Mouse (Mus musculus): ENCODE data around the gene Dennd4a. TPM values are rescaled to one million over a fixed set of nuclear protein-coding genes. Genes with fewer than 3 reads are reported as not detected.

Gene Dennd4a
- total and polyA plus RNA-seq, 2 experiments from 2014 or later, result 8.8 to 17.6 TPM

DNA sequence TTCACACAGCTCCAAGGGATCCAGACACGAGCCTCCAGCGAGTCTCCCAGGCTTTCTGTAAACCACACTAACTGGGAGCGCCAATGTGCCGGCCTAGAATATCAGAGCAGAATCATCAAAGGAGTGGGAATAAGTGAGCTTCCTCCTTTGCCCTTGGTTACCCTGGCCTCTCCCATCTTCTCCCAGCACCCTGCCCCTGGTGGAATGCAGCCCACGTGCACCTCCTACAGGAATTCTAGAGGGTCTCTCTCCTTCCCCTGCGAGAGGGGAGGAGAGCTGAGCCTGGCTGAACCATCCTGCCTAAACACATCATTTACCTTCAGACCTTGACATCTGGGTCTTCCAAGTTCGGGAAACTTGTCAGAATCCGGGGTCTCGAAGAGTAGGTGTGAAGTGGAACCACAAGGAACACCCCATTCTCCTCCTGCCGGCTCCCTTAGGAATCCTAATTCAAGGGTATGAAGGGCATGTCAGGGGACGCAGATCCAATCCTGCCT lies 140.1 kb downstream of the Dennd4a start, which contains the start of gene Slc24a1:
Gene Slc24a1, minus strand, starts transcription at position 447 of the 497 bp plus-strand sequence.
- Histone ChIP-seq H3K27me3 (ENCODE audit: insufficient read depth, low read length) (no peaks in the 10 kb centered on the region), H3K9me3 (ENCODE audit: low read length) (no peaks in the 10 kb centered on the region), H3K4me1 (ENCODE audit: insufficient read depth, low read length) (no peaks in the 10 kb centered on the region), H3K4me3 (ENCODE audit: low read length) (no peak within 1 kb of the TSS), H3K27ac (no peak within 1 kb of the TSS), H3K36me3 (ENCODE audit: insufficient read depth, low read length) (no peaks in the 10 kb centered on the region), H3K4me2 (ENCODE audit: low read depth, low read length) (no peak within 1 kb of the TSS), H3K9ac (replicated peaks; ENCODE audit: low read length) (no peak within 1 kb of the TSS)
- WGBS, result 43% methylated on average over 11 of the region's 11 CpGs
- DNase-seq (ENCODE audit: low spot score), result no peak
- TF ChIP-seq CTCF (IDR thresholded peaks at IDR 0.05; ENCODE audit: low read depth), result no peak
- no peak for ATAC-seq

DNA sequence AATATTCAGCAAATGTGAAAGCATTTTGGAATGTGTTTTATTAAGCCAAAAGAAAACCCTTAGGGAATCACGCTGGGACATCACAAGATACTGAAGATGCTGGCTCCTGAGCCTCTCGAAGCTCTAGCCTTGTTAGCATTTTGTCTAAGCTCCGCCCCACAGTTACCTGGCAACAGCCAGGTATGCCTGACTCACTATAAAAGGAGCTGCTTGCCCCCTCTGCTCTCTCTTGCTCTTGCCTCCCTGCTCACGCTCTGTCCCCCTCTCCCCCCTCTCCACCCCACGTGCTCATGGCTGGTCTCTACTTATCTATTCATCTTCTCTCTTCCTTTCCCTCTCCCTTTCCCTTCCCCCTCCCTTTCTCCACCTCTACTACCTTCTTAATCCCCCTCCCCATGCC lies 140.9 kb downstream of the Dennd4a start:
- Histone ChIP-seq H3K4me2 (ENCODE audit: low read depth, low read length) (no peak overlapping the region), H3K27ac (no peak overlapping the region), H3K27me3 (ENCODE audit: insufficient read depth, low read length) (no peaks in the 10 kb centered on the region), H3K4me3 (ENCODE audit: low read length) (no peak overlapping the region), H3K9me3 (ENCODE audit: low read length) (no peaks in the 10 kb centered on the region), H3K4me1 (ENCODE audit: insufficient read depth, low read length) (no peaks in the 10 kb centered on the region), H3K36me3 (ENCODE audit: insufficient read depth, low read length) (no peaks in the 10 kb centered on the region), H3K9ac (replicated peaks; ENCODE audit: low read length) (no peak overlapping the region)
- no peak for DNase-seq (ENCODE audit: low spot score)
- 12% methylated on average over 5 of the region's 5 CpGs for WGBS
- ATAC-seq, result peak; percentile 32; the same call in 1 of the 2 replicates
- no peak for TF ChIP-seq CTCF (IDR thresholded peaks at IDR 0.05; ENCODE audit: low read depth)

GRCm38 (mm10) chr9:64953190-64953589 lies 142.1 kb downstream of the Dennd4a start:
- no peak overlapping the region for H3K4me3 ChIP-seq (ENCODE audit: low read length)
- H3K27ac ChIP-seq, result no peak overlapping the region
- WGBS, result 76% methylated on average over 7 of the region's 7 CpGs
- H3K9ac ChIP-seq (replicated peaks; ENCODE audit: low read length), result no peak overlapping the region
- no peak for TF ChIP-seq CTCF (IDR thresholded peaks at IDR 0.05; ENCODE audit: low read depth)
- H3K9me3 ChIP-seq (ENCODE audit: low read length), result no peaks in the 10 kb centered on the region
- ATAC-seq (no peak), DNase-seq (ENCODE audit: low spot score) (no peak)
- no peaks in the 10 kb centered on the region for H3K4me1 ChIP-seq (ENCODE audit: insufficient read depth, low read length)
- H3K27me3 ChIP-seq (ENCODE audit: insufficient read depth, low read length), result no peaks in the 10 kb centered on the region
- H3K4me2 ChIP-seq (ENCODE audit: low read depth, low read length), result no peak overlapping the region
- no peaks in the 10 kb centered on the region for H3K36me3 ChIP-seq (ENCODE audit: insufficient read depth, low read length)

GRCm38 (mm10) chr9:64956337-64956736 lies 145.2 kb downstream of the Dennd4a start:
- Histone ChIP-seq H3K27ac (peak overlapping the region; percentile 56; the same call in 1 of the 2 replicates), H3K27me3 (ENCODE audit: insufficient read depth, low read length) (no peaks in the 10 kb centered on the region), H3K4me2 (ENCODE audit: low read depth, low read length) (peak overlapping the region; percentile 36; the same call in 1 of the 2 replicates), H3K9ac (replicated peaks; ENCODE audit: low read length) (no peak overlapping the region), H3K4me1 (ENCODE audit: insufficient read depth, low read length) (0 out of 2 replicates have a peak, but pooled peaks cover under 1% of the 10 kb centered on the region), H3K4me3 (ENCODE audit: low read length) (no peak overlapping the region), H3K9me3 (ENCODE audit: low read length) (no peaks in the 10 kb centered on the region), H3K36me3 (ENCODE audit: insufficient read depth, low read length) (no peaks in the 10 kb centered on the region)
- TF ChIP-seq CTCF (IDR thresholded peaks at IDR 0.05; ENCODE audit: low read depth), result no peak
- peak; percentile 27 for DNase-seq (ENCODE audit: low spot score)
- WGBS, result 28% methylated on average over 12 of the region's 12 CpGs
- peak; percentile 28; the same call in 1 of the 2 replicates for ATAC-seq

- Histone ChIP-seq H3K27me3 (ENCODE audit: insufficient read depth, low read length) (no peaks in the 10 kb centered on the region), H3K4me1 (ENCODE audit: insufficient read depth, low read length) (peaks cover 6% of the 10 kb centered on the region; the same call in 1 of the 2 replicates), H3K9me3 (ENCODE audit: low read length) (no peaks in the 10 kb centered on the region), H3K9ac (replicated peaks; ENCODE audit: low read length) (no peak overlapping the region), H3K27ac (0 out of 2 replicates have a peak overlapping the region, but pooled peaks have one; percentile 56), H3K4me3 (ENCODE audit: low read length) (no peak overlapping the region), H3K4me2 (ENCODE audit: low read depth, low read length) (no peak overlapping the region), H3K36me3 (ENCODE audit: insufficient read depth, low read length) (no peaks in the 10 kb centered on the region)
- DNase-seq (ENCODE audit: low spot score), result no peak
- ATAC-seq, result no peak
- TF ChIP-seq CTCF (IDR thresholded peaks at IDR 0.05; ENCODE audit: low read depth), result no peak
- 93% methylated on average over 3 of the region's 3 CpGs for WGBS
Measured at GRCm38 (mm10) chr9:64957276-64957675, 146.1 kb downstream of the Dennd4a start.

DNA sequence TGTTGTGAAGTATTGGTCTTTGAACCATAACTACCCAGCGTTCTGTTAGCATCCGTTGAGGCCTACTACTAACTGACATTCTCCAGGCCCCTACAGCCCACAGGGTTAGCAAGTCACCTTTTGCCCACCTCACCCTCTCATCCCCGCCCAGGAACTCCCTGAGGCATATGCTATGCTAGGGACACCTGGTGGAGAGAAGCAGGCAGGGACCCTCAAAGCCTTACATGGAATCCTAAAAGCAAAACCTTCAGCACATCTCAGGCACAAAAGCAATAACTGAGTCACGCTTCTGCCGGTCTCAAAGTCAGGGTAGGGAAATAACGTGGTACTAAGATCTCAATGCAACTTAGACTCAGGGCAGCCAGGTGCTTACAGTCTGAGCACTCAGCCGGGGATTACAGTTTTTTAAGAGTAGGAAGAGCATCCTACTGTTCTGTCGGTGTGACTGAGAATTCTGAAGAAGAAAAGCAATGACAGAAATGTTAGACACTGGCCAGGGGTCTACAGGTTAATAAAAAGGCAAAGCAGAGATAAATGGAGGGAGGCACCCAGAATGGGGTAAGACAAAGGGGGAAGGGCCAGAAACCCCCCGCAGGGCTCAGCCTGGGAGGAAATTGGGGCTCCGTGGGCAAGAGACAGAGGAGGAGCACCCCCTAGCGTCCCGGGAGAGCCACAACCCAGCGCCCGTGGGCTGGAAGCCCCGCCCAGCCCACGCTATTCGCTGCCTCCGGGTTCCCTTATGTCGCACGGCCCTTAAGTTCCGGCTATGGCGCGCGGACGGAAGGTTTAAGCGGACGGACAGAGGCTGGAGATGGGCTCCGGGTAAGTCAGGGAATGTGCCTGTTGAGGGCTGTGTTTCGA lies 149.2 kb downstream of the Dennd4a start, which contains the start of gene Ints14:
Gene Ints14, plus strand, starts transcription at position 789 of the 861 bp plus-strand sequence.
- H3K27me3 ChIP-seq (ENCODE audit: insufficient read depth, low read length), result no peaks in the 10 kb centered on the region
- DNase-seq (ENCODE audit: low spot score) (peak; percentile 98), ATAC-seq (peak; percentile 98)
- peak within 1 kb of the TSS; percentile 83 for H3K4me2 ChIP-seq (ENCODE audit: low read depth, low read length)
- H3K4me1 ChIP-seq (ENCODE audit: insufficient read depth, low read length), result peaks cover 6% of the 10 kb centered on the region; the same call in 1 of the 2 replicates
- peak; percentile 83 for TF ChIP-seq CTCF (IDR thresholded peaks at IDR 0.05; ENCODE audit: low read depth)
- peak within 1 kb of the TSS; percentile 89 for H3K27ac ChIP-seq
- H3K9ac ChIP-seq (replicated peaks; ENCODE audit: low read length), result peak within 1 kb of the TSS; percentile 90
- H3K9me3 ChIP-seq (ENCODE audit: low read length), result no peaks in the 10 kb centered on the region
- H3K4me3 ChIP-seq (ENCODE audit: low read length), result peak within 1 kb of the TSS; percentile 75
- H3K36me3 ChIP-seq (ENCODE audit: insufficient read depth, low read length), result peaks cover 6% of the 10 kb centered on the region; the same call in 1 of the 2 replicates
- 6% methylated on average over 28 of the region's 29 CpGs for WGBS

Measured in hindbrain, postnatal 0 days (tissue).